Mouse (Mus musculus): ENCODE measurements around the gene Kcnk12. TPM values are rescaled to one million over a fixed set of nuclear protein-coding genes. Genes with fewer than 3 reads are reported as not detected.

The Kcnk12 gene
- total RNA-seq, 2 experiments from 2014 or later, result 0.20 to 0.36 TPM

DNA sequence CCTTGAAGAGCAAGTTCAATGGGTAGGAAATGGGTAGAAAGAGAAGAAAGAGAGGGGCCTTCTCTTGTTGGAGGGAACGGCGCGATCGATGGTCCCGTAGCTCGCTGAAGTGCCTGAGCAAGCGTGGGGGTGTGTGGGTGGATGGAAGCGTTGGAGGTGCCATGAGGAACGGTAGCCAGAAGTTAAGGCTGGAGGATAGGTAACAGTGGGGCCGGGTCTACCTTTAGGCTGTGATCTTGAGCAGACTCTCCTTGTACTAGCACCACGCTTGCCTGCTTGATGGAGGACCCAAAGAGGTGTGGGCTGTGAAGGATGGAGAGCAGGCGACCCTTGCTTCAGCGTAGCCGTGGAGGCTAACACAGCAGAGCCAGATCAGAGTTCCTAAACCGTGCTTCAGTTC lies 12.1 kb downstream of the Kcnk12 start:
- no peak for DNase-seq

DNA sequence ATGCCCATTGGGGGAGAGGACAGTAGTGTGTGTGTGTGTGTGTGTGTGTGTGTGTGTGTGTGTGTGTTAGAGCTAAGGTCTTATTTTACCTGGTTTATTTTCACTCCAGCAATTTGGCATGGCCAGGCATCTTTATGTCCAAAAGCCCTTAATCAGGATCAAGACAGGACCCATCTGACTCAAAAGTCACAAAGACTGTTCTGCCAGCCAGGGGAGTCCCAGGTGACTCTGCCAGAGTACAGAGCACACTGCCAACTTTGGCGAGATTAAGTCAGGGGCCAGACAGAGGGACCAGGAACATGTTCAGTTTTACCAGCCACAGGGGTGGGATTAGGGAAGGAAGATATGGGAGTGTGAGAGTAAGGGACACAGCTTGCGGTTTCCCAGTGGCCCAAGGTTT lies 12.9 kb downstream of the Kcnk12 start:
- DNase-seq, result no peak

GRCm38 (mm10) chr17:87784141-87784831 lies 13.5 kb downstream of the Kcnk12 start:
- DNase-seq, result no peak

- DNase-seq, result no peak
Measured at GRCm38 (mm10) chr17:87781244-87781643, 16.6 kb downstream of the Kcnk12 start.

- no peak for DNase-seq
Measured at GRCm38 (mm10) chr17:87780164-87780563, 17.6 kb downstream of the Kcnk12 start.

DNA sequence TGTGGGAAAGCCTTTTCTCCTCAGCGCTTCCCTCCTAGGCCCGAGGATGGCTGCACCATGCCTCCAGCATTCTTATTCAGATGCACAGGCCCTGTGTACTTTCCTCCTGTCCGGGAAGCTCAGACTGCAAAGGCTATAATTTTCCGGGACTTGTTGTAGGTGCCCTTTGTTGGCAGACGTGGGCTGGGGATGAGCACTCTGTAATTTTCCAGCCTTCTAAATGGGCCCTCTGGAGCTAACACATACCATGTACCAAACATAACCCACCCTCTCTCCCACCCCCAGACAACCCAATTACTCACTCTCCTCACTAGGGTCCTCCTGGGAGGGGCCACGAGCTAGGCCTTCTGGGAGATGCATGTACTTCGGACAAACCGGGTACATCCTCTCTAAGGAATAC lies 22.8 kb downstream of the Kcnk12 start:
- DNase-seq, result no peak

GRCm38 (mm10) chr17:87773175-87773574 lies 24.6 kb downstream of the Kcnk12 start:
- no peak for DNase-seq

GRCm38 (mm10) chr17:87770766-87771165 lies 27.0 kb downstream of the Kcnk12 start:
- DNase-seq, result peak; percentile 50 to 66

DNA sequence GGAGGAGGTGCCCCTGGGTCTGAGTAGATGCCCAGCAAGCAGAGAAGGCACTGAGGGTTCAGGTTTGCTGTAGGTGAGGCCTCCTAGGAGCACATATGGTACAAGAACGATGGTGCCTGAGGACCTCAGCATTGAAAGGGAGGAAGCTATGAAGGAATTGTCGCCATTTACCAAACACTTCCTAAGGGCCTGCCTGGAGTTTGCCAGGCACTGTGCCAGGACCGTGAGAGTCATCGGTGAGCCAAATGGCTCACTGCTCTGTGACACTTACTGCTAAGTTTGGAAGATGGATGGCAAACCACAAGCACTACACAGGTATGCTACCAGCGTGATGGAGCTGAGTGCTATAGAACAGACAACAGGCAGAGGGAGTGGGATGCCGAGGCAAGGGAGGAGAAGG lies 30.9 kb downstream of the Kcnk12 start:
- DNase-seq, result no peak

DNA sequence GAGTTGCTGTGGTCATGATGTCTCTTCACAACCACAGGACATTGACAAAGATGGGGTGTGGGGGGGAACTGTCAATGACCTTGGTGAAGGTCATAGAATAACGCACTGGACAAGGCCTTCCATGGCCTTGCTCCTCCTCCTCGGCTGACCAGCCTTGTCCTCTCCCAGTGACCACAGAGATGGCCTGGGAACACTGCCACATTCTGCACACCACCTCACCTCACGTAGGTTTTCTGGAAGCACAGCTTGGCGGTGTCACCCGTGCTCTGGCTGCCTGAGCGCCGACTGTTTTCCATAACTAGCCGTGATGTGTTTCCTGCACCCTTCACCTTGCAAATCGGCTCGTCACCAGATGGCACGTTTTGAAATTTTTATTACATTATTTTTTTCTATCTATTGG lies 32.8 kb downstream of the Kcnk12 start:
- peak in 1 of 2 experiments; percentile 7 for DNase-seq

- DNase-seq, result peak; percentile 14 to 28
Measured at GRCm38 (mm10) chr17:87763146-87763545, 34.6 kb downstream of the Kcnk12 start.

GRCm38 (mm10) chr17:87760315-87760714 lies 37.5 kb downstream of the Kcnk12 start:
- DNase-seq, result peak; percentile 3 to 14

DNA sequence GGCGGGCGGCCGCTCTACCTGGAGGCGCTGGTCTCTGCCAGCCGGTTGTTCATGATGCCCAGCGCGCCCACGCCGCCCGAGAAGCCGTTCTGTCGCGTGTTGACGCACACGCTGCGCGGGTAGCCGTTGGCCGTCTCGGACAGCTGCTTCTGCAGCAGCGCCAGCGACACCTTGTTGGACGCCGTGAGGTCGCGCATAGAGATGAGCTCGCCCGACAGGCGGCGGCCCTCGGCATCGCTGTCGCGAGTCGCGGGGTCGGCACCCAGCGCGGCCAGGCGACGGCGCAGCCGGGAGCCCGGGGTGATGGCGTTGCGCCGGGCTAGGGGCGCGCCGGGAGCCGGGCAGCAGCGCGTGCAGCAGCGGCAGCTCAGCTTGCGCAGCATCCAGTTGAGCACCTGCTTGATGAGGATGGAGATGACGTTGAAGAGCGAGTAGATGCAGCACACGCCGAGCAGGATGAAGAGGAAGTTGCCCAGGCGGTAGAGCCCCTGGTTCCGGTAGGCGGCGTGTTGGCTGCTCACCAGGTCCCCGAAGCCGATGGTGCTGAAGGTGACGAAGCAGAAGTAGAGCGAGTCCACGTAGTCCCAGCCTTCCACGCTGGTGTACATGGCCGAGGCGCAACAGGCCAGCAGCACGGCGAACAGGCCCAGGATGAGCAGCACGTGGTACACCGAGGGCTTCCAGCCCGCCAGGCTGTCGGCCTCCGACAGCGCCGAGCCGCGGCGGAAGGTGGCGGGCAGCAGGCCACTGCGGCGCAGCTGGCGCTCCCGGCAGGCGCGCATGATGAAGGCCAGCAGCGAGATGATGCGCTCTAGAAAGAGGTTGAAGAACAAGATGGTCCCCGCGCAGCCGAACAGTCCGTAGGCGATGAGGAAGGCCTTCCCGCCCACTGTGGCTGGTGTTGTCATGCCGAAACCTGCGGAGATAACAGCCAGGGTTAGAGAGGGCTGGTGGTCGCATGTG lies 51.6 kb downstream of the Kcnk12 start:
- peak; percentile 41 to 53 for DNase-seq

DNA sequence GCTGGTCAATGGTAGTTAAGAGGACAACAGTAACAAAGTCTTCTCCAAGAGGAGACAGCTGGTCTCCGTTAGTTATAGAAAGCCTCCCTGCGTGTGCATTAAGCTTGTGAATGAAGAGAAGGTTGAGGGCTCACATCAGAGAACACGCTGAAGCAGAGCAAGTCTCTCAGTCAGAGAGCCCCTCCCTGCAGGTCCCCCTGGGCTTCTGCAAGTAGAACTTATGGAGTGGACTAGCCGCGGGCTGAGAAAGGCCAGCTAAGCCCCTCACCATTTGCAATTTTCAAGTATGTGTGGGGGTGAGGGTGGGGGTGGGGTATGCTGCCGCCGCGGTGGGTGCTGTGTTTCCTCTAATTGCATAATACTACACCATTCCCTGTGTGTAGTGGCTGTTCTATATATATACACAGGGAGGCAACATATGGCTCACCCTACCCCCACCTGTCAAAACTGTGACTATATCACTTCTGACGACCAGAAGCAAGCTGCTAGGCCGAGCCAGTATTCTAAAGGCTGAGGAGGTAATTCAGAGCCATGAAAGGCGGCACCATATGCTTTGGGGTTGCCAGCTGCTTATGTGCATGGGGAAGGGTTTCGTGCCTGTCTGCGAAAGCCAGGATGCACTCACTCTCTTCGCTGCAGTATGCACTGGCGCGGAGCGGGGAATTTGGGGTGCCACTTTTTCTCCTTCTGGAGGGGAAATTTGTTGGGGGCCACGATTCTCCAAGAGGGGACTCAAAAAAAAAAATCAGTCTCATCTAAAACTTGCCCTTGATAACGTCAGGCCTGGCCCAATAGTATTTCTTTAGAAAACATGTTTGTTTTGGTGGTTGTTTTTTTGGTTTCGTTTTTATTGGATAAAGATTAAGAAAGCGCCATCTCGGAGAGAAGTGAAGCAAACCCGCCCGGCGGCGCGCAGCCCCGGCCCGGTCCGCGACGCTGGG lies 52.5 kb downstream of the Kcnk12 start:
- DNase-seq, result peak in 1 of 2 experiments; percentile 5

DNA sequence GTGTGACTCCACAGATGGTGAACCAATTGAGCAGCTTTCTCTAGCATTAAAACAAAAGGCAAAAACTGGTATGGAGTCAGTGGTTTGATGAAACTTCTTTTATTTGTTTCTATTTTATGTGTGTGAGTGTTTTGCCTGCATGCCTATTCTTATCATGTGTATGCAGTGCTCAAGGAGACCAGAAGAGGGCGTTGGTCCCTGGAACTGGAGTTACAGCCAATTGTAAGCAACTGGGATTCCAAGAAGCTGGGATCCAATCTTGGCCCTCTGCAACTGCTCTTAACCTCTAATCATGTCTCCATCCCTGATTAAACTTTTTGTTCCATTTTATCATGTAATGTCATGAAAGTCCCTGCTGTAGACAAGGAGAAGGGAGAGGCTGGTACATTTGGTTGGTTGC lies 58.0 kb downstream of the Kcnk12 start:
- DNase-seq, result no peak

GRCm38 (mm10) chr17:87737144-87737543 lies 60.6 kb downstream of the Kcnk12 start:
- DNase-seq, result no peak

GRCm38 (mm10) chr17:87734471-87734870 lies 63.3 kb downstream of the Kcnk12 start:
- no peak for DNase-seq

DNA sequence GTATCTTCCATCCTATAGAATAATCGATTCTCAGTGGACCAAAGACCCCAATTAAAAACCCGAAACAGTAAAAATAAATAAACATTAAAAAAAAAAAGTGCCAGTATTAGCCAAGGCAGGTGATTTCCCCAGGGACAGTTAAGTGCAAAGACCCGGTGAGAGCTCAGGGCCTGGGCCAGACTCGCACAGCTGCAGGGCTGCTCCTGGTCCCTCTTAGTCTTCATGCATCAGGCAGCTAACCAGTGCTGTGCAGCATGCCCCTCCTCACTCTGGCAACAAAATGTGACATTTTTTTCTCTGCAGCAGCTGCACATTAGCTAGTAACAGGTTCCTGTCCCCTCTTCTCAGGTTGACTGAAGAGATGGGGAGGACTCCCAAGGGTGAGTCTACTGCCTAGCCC lies 65.8 kb downstream of the Kcnk12 start:
- no peak for DNase-seq

DNA sequence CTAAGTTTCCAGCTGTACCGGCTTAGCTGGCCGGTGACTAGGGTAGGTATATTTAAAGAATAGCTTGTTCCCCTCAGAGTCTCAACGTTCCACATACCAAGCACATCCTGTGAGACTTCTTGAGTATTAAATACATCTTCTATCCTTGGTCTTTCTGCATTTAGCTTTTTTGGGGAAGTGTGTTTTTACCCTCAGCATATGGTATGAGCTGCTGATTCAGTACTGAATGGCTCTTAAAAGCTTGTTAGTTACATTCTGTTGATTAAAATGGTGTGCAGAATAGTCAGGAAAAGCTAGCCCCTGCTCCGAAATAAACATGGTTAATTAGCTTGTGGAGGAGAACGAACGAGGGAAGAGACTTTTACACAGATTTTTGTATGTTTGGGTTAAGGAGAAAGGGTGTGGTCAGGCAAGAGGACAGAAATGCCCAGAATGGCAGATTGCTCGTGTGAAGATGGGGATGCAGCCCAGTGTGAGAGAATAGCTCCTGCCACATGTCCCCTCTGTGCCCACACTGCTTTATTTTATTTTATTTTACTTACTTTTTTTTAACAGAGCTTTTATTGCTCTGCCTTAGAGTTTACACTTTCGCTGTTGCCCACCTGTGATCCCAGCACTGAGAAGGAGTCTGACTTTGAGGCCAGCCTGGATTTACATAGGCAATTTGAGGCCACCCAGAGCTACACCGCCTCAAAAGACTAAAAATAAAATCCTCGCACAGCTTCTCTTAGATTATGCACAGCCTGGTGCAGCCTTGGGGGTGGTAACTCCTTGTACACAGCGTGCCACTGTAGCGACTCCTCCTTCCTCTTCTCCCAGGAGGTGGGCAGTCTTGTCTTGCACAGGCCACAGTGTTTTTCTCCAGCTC lies 71.1 kb downstream of the Kcnk12 start:
- no peak for DNase-seq

GRCm38 (mm10) chr17:87724727-87725126 lies 73.1 kb downstream of the Kcnk12 start:
- no peak for DNase-seq

DNA sequence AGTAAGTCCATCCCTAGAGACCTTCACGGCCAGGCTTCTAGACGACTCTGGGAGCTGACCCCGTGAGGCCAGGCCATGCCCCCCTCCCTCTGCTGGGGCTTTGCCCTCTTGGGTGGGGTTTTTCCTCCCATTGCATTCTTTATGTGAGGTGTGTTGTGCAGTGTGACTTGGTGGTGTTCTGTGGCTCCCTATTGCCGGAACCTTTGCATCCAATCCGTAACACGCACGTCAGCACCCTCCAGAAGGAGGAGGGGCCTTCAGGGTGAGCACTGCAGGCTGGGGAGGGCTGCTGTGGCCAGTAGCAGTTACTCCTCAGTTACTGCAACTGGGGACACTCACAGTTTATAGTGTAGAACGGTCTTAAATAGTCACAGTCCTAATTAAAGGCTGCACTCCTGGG lies 97.7 kb downstream of the Kcnk12 start:
- no peak for DNase-seq

All from adrenal gland, postnatal 36 days (tissue).